Mouse (Mus musculus) bone marrow, adult 2 months (tissue): ENCODE data around the gene A3galt2. TPM values are rescaled to one million over a fixed set of nuclear protein-coding genes. Genes with fewer than 3 reads are reported as not detected.

Experiments
- H3K27ac ChIP-seq: fragments of 200-500 bp; 2 replicates; pipeline ENCODE4 v1.5.1; 2012; ENCODE audit warnings: low read depth, mild to moderate bottlenecking, control low read depth, inconsistent platforms, low read length; ENCODE audit not compliant: control insufficient read depth, poor library complexity, insufficient read depth
- H3K4me1 ChIP-seq: fragments of 200-500 bp; 2 replicates; pipeline ENCODE4 v1.6.1; 2011; ENCODE audit warnings: low read length; ENCODE audit not compliant: control insufficient read depth, insufficient read depth
- H3K4me3 ChIP-seq: fragments of 200-500 bp; replicated peaks from 2 replicates; pipeline ENCODE3; 2011; ENCODE audit warnings: mild to moderate bottlenecking, low read depth, low read length, control low read depth; ENCODE audit not compliant: control insufficient read depth
- CTCF ChIP-seq: fragments of 200-500 bp; IDR thresholded peaks from 2 replicates; pipeline ENCODE4 v1.5.1; 2011; ENCODE audit warnings: low read length, control low read depth; ENCODE audit not compliant: control insufficient read depth, insufficient read depth
- POLR2A ChIP-seq: fragments of 200-500 bp; IDR thresholded peaks from 2 replicates; pipeline ENCODE4 v1.6.1; 2011; ENCODE audit warnings: low read depth, mild to moderate bottlenecking, control low read depth, low read length, borderline replicate concordance; ENCODE audit not compliant: control insufficient read depth
- WGBS: fragments of 180-500 bp; shearing (Covaris S2); methylation state at CpG from one replicate; pipeline ENCODE4 v1.1.7; 2018; 5-methylcytosine and 5-hydroxymethylcytosine counted together
- polyA plus RNA-seq: library from polyadenylated mRNA; stranded (reverse); fragments of >200 nt; gene quantifications from 2 replicates; pipeline ENCODE4 v1.2.4, GENCODE M21; 2011; ENCODE audit warnings: low replicate concordance; ENCODE audit not compliant: missing spikeins, insufficient read depth, insufficient read length

A3galt2 gene
- polyA plus RNA-seq, 1 experiment, result 1.5 TPM

GRCm38 (mm10) chr4:128755900-128756299 lies 736 bp downstream of the A3galt2 start:
- 68% methylated on average over 7 of the region's 7 CpGs for WGBS
- no peak overlapping the region for H3K4me3 ChIP-seq
- H3K4me1 ChIP-seq, result no peaks in the 10 kb centered on the region
- no peak overlapping the region for H3K27ac ChIP-seq
- TF ChIP-seq POLR2A, result no peak
- TF ChIP-seq CTCF, result no peak

- no peak overlapping the region for H3K27ac ChIP-seq
- 83% methylated on average over 5 of the region's 5 CpGs for WGBS
- H3K4me1 ChIP-seq, result no peaks in the 10 kb centered on the region
- TF ChIP-seq POLR2A (no peak), CTCF (no peak)
- H3K4me3 ChIP-seq, result no peak overlapping the region
These were observed 4.0 kb downstream of the A3galt2 start for GRCm38 (mm10) chr4:128759214-128759613.

DNA sequence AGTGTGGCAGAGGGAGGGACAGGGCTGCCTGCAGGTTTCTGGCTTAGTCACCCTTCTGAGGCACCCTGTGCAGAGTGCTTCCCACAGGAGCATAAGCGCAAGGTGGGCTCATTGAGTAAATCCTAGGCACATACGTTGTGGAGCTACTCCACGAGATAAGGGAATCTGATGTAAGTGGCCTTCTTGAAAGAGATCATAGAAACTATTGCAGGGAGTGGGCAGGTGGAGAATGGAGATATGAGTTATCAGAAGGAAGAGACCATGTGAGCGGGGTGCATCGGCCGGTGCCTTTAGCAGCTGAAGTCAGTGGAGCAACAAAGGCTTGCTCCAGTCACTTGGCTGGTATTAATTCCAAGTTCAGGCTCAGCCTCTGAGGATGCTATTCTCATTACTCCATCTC lies 4.9 kb downstream of the A3galt2 start:
- Histone ChIP-seq H3K4me1 (no peaks in the 10 kb centered on the region), H3K4me3 (no peak overlapping the region), H3K27ac (no peak overlapping the region)
- TF ChIP-seq POLR2A (no peak), CTCF (no peak)
- WGBS, result 63% methylated on average over 6 of the region's 6 CpGs

DNA sequence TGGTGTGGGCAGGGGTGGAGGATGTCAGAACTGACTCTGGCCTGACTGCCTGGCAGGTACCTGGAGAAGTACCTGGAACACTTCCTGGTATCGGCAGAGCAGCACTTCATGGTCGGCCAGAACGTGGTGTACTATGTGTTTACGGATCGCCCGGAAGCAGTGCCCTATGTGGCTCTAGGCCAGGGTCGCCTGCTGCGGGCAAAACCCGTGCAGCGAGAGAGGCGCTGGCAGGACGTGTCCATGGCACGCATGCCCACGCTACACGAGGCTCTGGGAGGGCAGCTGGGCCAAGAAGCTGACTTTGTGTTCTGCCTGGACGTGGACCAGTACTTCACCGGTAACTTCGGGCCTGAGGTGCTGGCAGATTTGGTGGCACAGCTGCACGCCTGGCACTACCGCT lies 11.8 kb downstream of the A3galt2 start:
- H3K27ac ChIP-seq, result no peak overlapping the region
- H3K4me3 ChIP-seq, result no peak overlapping the region
- no peaks in the 10 kb centered on the region for H3K4me1 ChIP-seq
- WGBS, result 87% methylated on average over 20 of the region's 20 CpGs
- TF ChIP-seq POLR2A (no peak), CTCF (no peak)

DNA sequence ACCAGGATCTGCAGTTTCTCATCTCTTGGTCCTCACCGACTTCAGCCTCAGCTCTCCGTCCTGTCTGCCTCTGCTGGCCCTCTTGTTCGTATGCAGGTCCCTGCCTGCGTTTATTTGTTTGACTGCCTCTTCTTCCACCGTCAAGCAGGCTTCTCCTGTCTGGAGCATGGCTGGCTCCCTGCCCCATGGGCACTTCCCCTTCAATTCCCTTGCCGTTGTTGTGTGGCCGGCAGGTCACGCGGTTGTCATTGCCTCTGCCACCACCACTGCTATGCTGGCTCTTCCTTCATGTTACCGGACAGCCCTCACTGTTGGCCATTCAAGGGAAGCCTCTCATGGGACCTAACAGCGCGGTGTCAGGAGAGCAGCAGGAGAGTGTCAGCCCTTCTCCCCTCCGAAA lies 13.0 kb downstream of the A3galt2 start:
- Histone ChIP-seq H3K27ac (no peak overlapping the region), H3K4me3 (no peak overlapping the region), H3K4me1 (no peaks in the 10 kb centered on the region)
- no peak for TF ChIP-seq CTCF
- no peak for TF ChIP-seq POLR2A
- 56% methylated on average over 13 of the region's 13 CpGs for WGBS

- H3K4me3 ChIP-seq, result no peak overlapping the region
- 64% methylated on average over 13 of the region's 13 CpGs for WGBS
- TF ChIP-seq CTCF, result no peak
- TF ChIP-seq POLR2A, result no peak
- H3K27ac ChIP-seq, result no peak overlapping the region
- no peaks in the 10 kb centered on the region for H3K4me1 ChIP-seq
These were observed 14.6 kb downstream of the A3galt2 start for GRCm38 (mm10) chr4:128769569-128770355.

- H3K4me3 ChIP-seq, result no peak overlapping the region
- H3K27ac ChIP-seq, result no peak overlapping the region
- WGBS, result 77% methylated on average over 5 of the region's 5 CpGs
- TF ChIP-seq POLR2A (no peak), CTCF (no peak)
- no peaks in the 10 kb centered on the region for H3K4me1 ChIP-seq
These were observed 15.5 kb downstream of the A3galt2 start for GRCm38 (mm10) chr4:128770698-128771097.

DNA sequence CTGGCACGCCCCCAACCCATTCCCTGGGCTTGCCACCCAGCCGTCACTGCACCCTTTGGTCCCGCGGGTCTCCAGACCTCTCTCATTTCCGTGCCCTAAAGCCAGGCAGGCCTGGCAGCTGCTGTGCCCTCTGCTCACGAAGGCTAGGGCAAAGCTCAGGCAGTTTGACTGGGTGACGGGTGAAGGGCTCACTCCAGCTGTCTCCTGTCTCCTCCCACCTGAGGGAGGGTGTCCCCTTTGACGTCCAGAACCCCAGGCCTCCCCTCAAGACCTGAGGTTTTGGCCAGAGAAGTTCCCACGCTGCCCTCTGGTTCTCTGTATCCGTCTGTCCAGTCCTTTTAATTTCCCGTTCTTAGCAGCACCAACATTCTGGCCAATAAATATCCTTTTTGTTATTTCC lies 18.7 kb downstream of the A3galt2 start:
- no peak for TF ChIP-seq POLR2A
- no peak for TF ChIP-seq CTCF
- Histone ChIP-seq H3K4me3 (no peak overlapping the region), H3K4me1 (no peaks in the 10 kb centered on the region), H3K27ac (no peak overlapping the region)
- WGBS, result 91% methylated on average over 11 of the region's 11 CpGs
